Mouse (Mus musculus) forebrain, embryonic 14.5 days (tissue): ENCODE data around the gene Tapbpl. TPM values are rescaled to one million over a fixed set of nuclear protein-coding genes. Genes with fewer than 3 reads are reported as not detected.

Experiments used
- ATAC-seq: fragments of 200-750 bp; cut with Nextera tagmentation; 2 replicates; pipeline ENCODE4 v1.8.0; 2017; ENCODE audit warnings: mild to moderate bottlenecking, moderate library complexity
- DNase-seq: peaks from one replicate; pipeline ENCODE4 v3.0.0-alpha.2; 2015; ENCODE audit warnings: low spot score
- H3K27ac ChIP-seq: fragments of 300-500 bp; sonication (generic); 2 replicates; pipeline ENCODE4 v1.5.1; 2014; ENCODE audit warnings: low read depth, mild to moderate bottlenecking, control low read depth, low read length, moderate library complexity
- H3K27me3 ChIP-seq: fragments of 300-500 bp; sonication (generic); replicated peaks from 2 replicates; pipeline ENCODE4 v1.6.1; 2014; ENCODE audit warnings: low read length, control low read depth, mixed read lengths; ENCODE audit not compliant: control insufficient read depth, insufficient read depth
- H3K36me3 ChIP-seq: fragments of 300-500 bp; sonication (generic); 2 replicates; pipeline ENCODE4 v1.6.1; 2014; ENCODE audit warnings: low read length, control low read depth; ENCODE audit not compliant: control insufficient read depth, insufficient read depth
- H3K4me1 ChIP-seq: fragments of 300-500 bp; sonication (generic); 2 replicates; pipeline ENCODE4 v1.6.1; 2014; ENCODE audit warnings: antibody characterized with exemption, low read length, control low read depth; ENCODE audit not compliant: control insufficient read depth, insufficient read depth
- H3K4me2 ChIP-seq: fragments of 300-500 bp; sonication (generic); 2 replicates; pipeline ENCODE4 v1.6.1; 2014; ENCODE audit warnings: mild to moderate bottlenecking, control low read depth, low read length
- H3K4me3 ChIP-seq: fragments of 300-500 bp; sonication (generic); 2 replicates; pipeline ENCODE4 v1.5.1; 2014; ENCODE audit warnings: low read depth, low read length, control low read depth
- H3K9ac ChIP-seq: fragments of 300-500 bp; sonication (generic); 2 replicates; pipeline ENCODE4 v1.6.1; 2014; ENCODE audit warnings: mild to moderate bottlenecking, low read length, control low read depth, moderate library complexity
- H3K9me3 ChIP-seq: fragments of 300-500 bp; sonication (generic); replicated peaks from 2 replicates; pipeline ENCODE4 v1.6.1; 2016; ENCODE audit warnings: low read length, control low read depth, mixed read lengths; ENCODE audit not compliant: control insufficient read depth
- WGBS: fragments of 180-500 bp; shearing (Covaris S2); extraction: QIAGEN DNeasy Blood & Tissue Kit; methylation state at CpG from one replicate; pipeline ENCODE4 v1.1.7; 2014; 5-methylcytosine and 5-hydroxymethylcytosine counted together
- polyA plus RNA-seq: library from polyadenylated mRNA; unstranded; fragments of >200 nt; fragmentation: Nextera tagmentation; extraction: Ambion mirVana; gene quantifications from 2 replicates; pipeline ENCODE4 v1.2.1, GENCODE M21; 2014

The Tapbpl gene
- polyA plus RNA-seq, 1 experiment from 2014 or later = 1.8 TPM

- no peak overlapping the region for H3K27ac ChIP-seq
- H3K36me3 ChIP-seq = no peaks in the 10 kb centered on the region
- H3K4me1 ChIP-seq = no peaks in the 10 kb centered on the region
- no peaks in the 10 kb centered on the region for H3K9me3 ChIP-seq
- WGBS = 75% methylated on average over 13 of the region's 13 CpGs
- ATAC-seq (no peak), DNase-seq (no peak)
- H3K9ac ChIP-seq = no peak overlapping the region
- no peak overlapping the region for H3K4me3 ChIP-seq
- no peaks in the 10 kb centered on the region for H3K27me3 ChIP-seq
- no peak overlapping the region for H3K4me2 ChIP-seq
Measured at GRCm38 (mm10) chr6:125266091-125266490, 34.4 kb upstream of the Tapbpl start.

GRCm38 (mm10) chr6:125265239-125265638 lies 33.6 kb upstream of the Tapbpl start:
- ATAC-seq (no peak), DNase-seq (no peak)
- Histone ChIP-seq H3K36me3 (no peaks in the 10 kb centered on the region), H3K9ac (no peak overlapping the region), H3K27me3 (no peaks in the 10 kb centered on the region), H3K4me2 (no peak overlapping the region), H3K9me3 (no peaks in the 10 kb centered on the region), H3K27ac (no peak overlapping the region), H3K4me3 (no peak overlapping the region), H3K4me1 (no peaks in the 10 kb centered on the region)
- WGBS = 67% methylated on average over 10 of the region's 10 CpGs

GRCm38 (mm10) chr6:125264219-125264618 lies 32.6 kb upstream of the Tapbpl start:
- WGBS = 93% methylated on average over 9 of the region's 9 CpGs
- H3K27ac ChIP-seq = no peak overlapping the region
- no peaks in the 10 kb centered on the region for H3K36me3 ChIP-seq
- no peak overlapping the region for H3K4me3 ChIP-seq
- H3K9me3 ChIP-seq = no peaks in the 10 kb centered on the region
- DNase-seq (no peak), ATAC-seq (no peak)
- no peak overlapping the region for H3K4me2 ChIP-seq
- H3K27me3 ChIP-seq = no peaks in the 10 kb centered on the region
- no peak overlapping the region for H3K9ac ChIP-seq
- H3K4me1 ChIP-seq = no peaks in the 10 kb centered on the region

GRCm38 (mm10) chr6:125260006-125260555 lies 28.4 kb upstream of the Tapbpl start:
- Histone ChIP-seq H3K9me3 (no peaks in the 10 kb centered on the region), H3K27ac (no peak overlapping the region), H3K36me3 (no peaks in the 10 kb centered on the region), H3K4me3 (no peak overlapping the region), H3K4me1 (no peaks in the 10 kb centered on the region), H3K27me3 (no peaks in the 10 kb centered on the region), H3K9ac (no peak overlapping the region), H3K4me2 (no peak overlapping the region)
- ATAC-seq (no peak), DNase-seq (no peak)
- 86% methylated on average over 10 of the region's 10 CpGs for WGBS

- 81% methylated on average over 8 of the region's 8 CpGs for WGBS
- no peak for DNase-seq
- ATAC-seq = no peak
- Histone ChIP-seq H3K4me1 (no peaks in the 10 kb centered on the region), H3K4me2 (no peak overlapping the region), H3K9me3 (no peaks in the 10 kb centered on the region), H3K27ac (no peak overlapping the region), H3K27me3 (no peaks in the 10 kb centered on the region), H3K36me3 (no peaks in the 10 kb centered on the region), H3K4me3 (no peak overlapping the region), H3K9ac (no peak overlapping the region)
Measured at GRCm38 (mm10) chr6:125256222-125256966, 24.7 kb upstream of the Tapbpl start.

- no peak overlapping the region for H3K4me3 ChIP-seq
- 87% methylated on average over 7 of the region's 7 CpGs for WGBS
- ATAC-seq (no peak), DNase-seq (no peak)
- H3K9me3 ChIP-seq = no peaks in the 10 kb centered on the region
- H3K36me3 ChIP-seq = no peaks in the 10 kb centered on the region
- no peaks in the 10 kb centered on the region for H3K27me3 ChIP-seq
- H3K4me2 ChIP-seq = no peak overlapping the region
- no peak overlapping the region for H3K9ac ChIP-seq
- H3K27ac ChIP-seq = no peak overlapping the region
- no peaks in the 10 kb centered on the region for H3K4me1 ChIP-seq
Measured at GRCm38 (mm10) chr6:125255516-125256044, 23.9 kb upstream of the Tapbpl start.

GRCm38 (mm10) chr6:125253863-125254715 lies 22.4 kb upstream of the Tapbpl start:
- no peaks in the 10 kb centered on the region for H3K9me3 ChIP-seq
- ATAC-seq = no peak
- WGBS = 80% methylated on average over 14 of the region's 14 CpGs

GRCm38 (mm10) chr6:125252711-125253110 lies 21.1 kb upstream of the Tapbpl start:
- Histone ChIP-seq H3K4me2 (no peak overlapping the region), H3K36me3 (no peaks in the 10 kb centered on the region), H3K9ac (no peak overlapping the region), H3K27ac (no peak overlapping the region), H3K27me3 (no peaks in the 10 kb centered on the region), H3K4me3 (no peak overlapping the region), H3K9me3 (no peaks in the 10 kb centered on the region), H3K4me1 (no peaks in the 10 kb centered on the region)
- no peak for ATAC-seq
- 95% methylated on average over 8 of the region's 8 CpGs for WGBS
- no peak for DNase-seq

More at GRCm38 (mm10) chr6:125253863-125254715, 22.4 kb upstream of the Tapbpl start:
- H3K36me3 ChIP-seq = no peaks in the 10 kb centered on the region
- H3K9ac ChIP-seq = no peak overlapping the region
- DNase-seq = no peak
- H3K27ac ChIP-seq = no peak overlapping the region
- H3K4me2 ChIP-seq = no peak overlapping the region
- H3K4me1 ChIP-seq = no peaks in the 10 kb centered on the region
- H3K4me3 ChIP-seq = no peak overlapping the region
- H3K27me3 ChIP-seq = no peaks in the 10 kb centered on the region
